Mouse (Mus musculus) splenic B cell, adult 2 months (primary cell): Measurements from ENCODE around the gene Arid1b.
"Not testable (repeated sequence)": the region's sequence is repeated elsewhere in the genome, so short reads cannot be mapped to it uniquely, and the experiment has no call there.

Experiments used
- DNase-seq: peaks from one replicate; pipeline ENCODE4 v3.0.0-alpha.2; 2011; ENCODE audit warnings: low read depth, low spot score
- H3K27me3 ChIP-seq: 2 replicates; pipeline ENCODE4 v1.6.1; 2012; ENCODE audit warnings: mild to moderate bottlenecking, low read length, moderate library complexity, mixed read lengths; ENCODE audit not compliant: control insufficient read depth, poor library complexity, insufficient read depth, severe bottlenecking
- H3K36me3 ChIP-seq: 2 replicates; pipeline ENCODE4 v1.6.1; 2012; ENCODE audit warnings: mild to moderate bottlenecking, low read length, moderate library complexity, mixed read lengths; ENCODE audit not compliant: control insufficient read depth, poor library complexity, insufficient read depth, severe bottlenecking

Arid1b gene

DNA sequence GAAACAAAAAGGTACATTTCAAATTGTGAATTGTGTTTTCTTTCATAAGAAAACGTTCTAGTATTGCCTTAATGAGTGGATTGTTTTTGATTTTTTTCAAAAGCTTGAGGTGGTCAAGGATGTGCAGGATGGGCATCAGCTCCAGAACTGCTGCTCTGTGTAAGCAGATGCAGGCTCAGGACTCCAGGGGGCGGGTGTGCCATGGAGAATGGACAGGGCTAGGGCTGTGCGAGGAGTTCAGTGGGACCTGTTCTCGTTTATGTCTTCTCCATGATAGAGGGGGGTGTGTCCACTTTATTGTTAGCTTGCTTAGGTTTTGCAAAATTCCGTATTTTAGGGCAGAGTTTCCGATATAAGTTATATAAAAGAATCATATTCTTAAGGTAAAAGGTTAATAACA lies 70.6 kb downstream of the Arid1b start:
- no peak for DNase-seq
- H3K36me3 ChIP-seq: no peaks in the 10 kb centered on the region

DNA sequence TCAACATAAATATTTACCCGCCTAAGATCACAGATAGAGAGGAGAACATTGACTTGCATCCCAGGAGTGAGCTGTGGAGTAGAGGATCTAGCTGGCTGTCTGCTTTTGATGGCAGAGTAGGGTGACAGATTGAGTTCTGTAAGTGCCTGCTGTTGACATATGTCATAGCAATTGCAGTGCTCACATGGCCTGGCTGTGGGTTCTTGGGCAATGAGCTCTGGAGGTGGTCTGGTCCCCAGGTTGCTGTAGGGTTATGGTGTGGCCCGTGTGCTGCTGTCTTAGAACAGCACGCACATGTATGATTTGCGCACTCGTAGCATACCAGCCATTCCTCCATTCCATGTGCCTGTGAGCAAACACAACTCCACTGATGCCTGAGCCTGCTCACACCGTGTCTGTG lies 71.1 kb downstream of the Arid1b start:
- H3K27me3 ChIP-seq: no peaks in the 10 kb centered on the region
- DNase-seq: no peak

More for the DNA sequence above, 70.6 kb downstream of the Arid1b start:
- no peaks in the 10 kb centered on the region for H3K27me3 ChIP-seq

DNA sequence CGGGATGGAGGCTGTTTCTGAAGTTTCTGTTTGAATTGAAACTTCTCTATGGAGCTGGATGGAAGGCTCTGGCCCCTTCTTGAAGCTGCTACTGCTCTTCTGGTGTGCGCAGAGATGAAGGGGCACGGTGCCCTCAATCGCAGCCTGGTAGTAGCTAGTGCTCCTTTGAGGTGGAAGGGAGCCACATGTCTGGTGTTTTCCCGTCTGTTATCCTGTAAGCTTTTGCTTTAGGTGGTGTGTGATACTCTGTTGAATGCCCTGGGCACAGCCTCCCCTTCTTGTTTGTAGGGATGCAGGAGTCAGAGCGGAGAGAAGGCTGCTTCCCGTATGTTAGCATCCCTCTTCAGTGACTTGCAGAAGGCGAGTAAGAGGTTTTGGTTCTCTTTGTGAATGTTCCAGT lies 72.7 kb downstream of the Arid1b start:
- H3K27me3 ChIP-seq: no peaks in the 10 kb centered on the region
- no peak for DNase-seq
- H3K36me3 ChIP-seq: no peaks in the 10 kb centered on the region

More for the DNA sequence above, 71.1 kb downstream of the Arid1b start:
- H3K36me3 ChIP-seq: no peaks in the 10 kb centered on the region

DNA sequence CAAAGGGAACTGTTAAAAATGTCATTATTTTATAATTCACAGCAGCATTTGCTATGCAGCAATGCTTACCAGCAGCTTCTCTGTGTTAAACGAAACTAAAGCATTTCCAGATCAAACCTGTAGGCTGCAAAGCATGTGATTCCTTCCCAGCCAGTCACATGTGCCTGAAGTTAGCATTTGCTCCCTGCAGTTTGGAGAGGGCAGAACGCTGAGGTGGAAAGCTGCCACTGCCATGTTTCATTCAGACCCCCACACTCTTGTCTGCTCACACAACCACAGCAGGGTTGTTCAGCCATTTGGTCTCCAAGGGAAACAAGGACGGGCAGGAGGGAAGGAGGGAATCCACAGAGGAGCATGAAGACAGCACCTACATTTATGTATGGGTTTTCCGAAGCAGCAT lies 73.1 kb downstream of the Arid1b start:
- no peaks in the 10 kb centered on the region for H3K27me3 ChIP-seq
- H3K36me3 ChIP-seq: no peaks in the 10 kb centered on the region
- no peak for DNase-seq

DNA sequence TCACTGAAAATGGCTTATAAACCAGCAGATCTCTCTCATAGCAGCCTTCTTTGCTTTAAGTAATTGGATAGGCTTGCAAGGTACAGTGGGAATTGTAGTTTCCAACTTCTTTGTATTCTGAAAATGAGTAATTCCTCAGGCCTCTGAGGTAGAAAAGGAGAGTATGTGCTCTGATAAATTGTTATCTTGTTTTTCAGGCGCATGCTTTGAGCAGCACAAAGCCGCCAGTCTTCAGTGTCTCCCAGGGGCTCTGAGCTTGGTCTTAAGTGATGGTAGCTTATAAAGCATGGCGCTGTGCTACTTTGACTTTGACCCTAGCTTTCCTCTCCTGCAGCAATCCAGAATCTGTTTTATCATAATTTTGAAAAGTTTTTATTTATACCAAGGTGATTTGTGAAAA lies 76.3 kb downstream of the Arid1b start:
- Histone ChIP-seq H3K27me3 (no peaks in the 10 kb centered on the region), H3K36me3 (no peaks in the 10 kb centered on the region)
- no peak for DNase-seq

DNA sequence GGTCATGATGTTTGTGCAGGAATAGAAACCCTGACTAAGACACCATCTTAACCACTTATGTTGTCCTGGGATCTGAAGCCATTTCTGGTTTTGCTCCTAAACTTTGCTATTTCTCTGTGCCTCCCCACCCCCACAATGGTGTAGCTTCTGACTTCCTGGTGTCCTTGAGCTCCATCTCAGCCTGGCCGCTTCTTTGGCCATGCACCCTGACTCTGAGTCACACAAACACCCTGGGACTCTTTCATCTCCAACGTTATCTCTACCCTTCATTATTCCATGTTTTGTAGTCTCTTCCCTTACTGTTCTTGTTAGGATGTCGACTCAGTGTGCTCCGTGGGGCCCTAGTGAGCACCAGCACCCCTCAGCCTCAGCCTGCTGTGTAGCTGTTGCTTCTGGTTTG lies 78.4 kb downstream of the Arid1b start:
- DNase-seq: no peak
- Histone ChIP-seq H3K27me3 (no peaks in the 10 kb centered on the region), H3K36me3 (no peaks in the 10 kb centered on the region)

DNA sequence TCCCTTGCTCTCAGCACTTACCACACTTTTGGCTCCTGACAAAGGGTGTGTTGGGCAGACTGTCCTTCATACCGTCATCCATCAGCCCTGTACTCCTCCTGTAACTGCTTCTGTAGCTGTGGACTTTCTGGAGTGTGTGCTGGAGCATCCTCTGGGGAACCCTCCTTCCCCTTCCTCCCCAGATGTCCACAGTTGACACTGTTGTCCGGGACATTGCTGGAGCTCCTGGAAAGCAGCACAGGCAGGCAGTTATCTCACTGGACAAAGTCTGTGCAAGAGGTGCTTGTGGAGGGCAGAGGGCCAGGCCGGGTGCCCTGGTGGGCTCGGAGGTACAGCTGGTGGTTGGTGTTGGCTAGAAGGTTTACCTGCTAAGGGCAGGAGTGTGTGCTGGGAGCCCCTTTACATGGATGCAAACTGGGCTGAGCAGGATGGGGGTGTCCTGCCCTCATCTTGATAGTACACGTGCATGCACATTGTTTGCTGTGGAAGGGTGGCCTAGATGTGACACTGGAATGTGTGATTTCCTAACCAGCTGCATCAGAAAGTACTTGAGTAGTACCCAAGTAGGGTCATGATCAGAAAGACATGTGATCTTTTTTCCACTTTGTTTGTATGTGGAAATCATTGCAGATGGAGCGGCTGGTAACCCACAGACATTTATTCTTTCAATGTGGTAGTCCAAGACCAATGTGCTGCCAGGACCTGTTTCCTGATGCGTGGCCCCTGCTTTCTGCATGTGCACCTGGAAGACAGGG lies 80.8 kb downstream of the Arid1b start:
- DNase-seq: no peak
- Histone ChIP-seq H3K36me3 (no peaks in the 10 kb centered on the region), H3K27me3 (no peaks in the 10 kb centered on the region)

DNA sequence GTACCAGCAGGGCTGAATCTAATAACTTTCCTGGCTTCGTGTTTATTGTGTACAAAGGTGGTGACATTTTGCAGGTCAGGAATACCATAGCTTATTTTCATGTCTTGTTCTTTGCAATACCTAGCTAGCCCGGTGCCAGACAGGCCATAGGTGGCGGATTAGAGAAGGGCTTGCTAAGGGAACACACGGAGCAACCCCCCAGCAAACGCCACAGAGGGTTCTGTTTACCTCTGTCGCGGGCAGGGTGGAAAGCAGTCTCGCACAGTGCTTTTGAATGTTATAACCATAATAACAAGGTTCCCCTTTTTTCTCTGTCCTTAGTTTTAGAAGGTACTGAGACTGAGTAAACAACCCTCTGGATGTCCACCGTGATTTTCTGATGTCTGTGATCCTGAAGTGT lies 83.9 kb downstream of the Arid1b start:
- Histone ChIP-seq H3K36me3 (no peaks in the 10 kb centered on the region), H3K27me3 (no peaks in the 10 kb centered on the region)
- peak; percentile 38 for DNase-seq

DNA sequence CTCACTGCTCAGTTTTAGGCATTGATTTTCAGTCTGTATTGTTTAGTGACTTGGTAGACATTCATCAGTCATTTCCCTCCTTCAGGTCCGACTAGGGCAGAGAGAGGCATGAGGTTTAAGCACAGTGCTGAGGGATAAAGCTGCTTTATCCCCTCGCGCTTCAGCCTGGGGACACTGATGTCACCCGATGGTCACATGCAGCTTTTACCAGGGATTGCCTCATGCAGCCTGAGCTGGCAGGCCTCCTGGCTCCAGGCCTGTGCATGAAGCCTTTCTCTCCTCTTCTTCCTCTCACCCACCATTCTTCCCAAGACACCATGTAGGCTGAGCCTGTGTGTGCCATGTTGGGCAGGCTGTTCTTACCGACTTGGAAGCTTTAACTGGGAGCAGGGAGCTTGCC lies 84.4 kb downstream of the Arid1b start:
- DNase-seq: no peak
- no peaks in the 10 kb centered on the region for H3K27me3 ChIP-seq
- no peaks in the 10 kb centered on the region for H3K36me3 ChIP-seq

DNA sequence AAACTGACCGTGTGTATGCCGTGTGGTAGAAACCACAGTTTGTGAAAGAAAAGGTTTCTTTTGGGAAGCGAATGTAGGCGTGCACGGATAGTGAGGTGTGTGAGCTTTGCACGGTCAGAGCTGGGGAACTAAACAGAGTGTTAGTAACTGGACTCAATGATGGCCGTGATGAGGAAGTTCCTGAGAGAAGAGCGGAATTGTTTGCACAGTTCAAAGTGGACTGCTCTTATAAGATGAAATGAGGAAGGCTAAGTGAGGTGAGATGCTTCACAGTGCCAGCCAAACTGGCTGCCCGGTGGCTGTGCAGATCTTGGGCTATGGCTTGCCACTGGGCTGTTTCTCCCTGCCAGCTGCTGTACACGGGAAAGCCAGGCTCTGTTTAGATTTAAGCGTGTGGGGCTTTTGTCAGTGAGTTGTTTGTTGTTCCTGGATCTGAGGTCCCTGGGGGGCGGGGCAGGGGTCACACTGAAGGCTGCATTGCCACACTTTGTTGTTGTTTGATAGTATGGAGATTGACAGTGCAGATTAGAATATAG lies 86.8 kb downstream of the Arid1b start:
- Histone ChIP-seq H3K27me3 (no peaks in the 10 kb centered on the region), H3K36me3 (no peaks in the 10 kb centered on the region)
- no peak for DNase-seq

DNA sequence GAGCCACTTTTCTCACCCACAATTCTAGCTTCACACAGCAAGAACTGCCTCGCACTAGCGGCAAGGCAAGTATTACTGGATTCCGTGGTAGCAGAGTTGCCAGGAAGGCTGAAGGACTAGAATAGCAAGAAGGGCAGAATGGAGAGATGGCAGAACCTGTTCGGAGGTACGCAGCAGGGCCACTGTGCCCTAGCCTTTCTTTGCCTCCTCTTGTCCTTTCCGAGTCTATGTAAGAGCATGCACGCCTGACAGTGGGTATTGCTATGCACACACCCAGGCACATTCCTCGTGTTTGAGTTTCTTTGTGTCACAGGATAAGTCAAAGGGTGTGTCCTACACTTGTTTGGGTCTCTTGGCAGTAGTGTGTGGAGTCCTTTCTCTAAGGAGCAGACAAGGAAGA lies 88.1 kb downstream of the Arid1b start:
- H3K27me3 ChIP-seq: no peaks in the 10 kb centered on the region
- no peak for DNase-seq

DNA sequence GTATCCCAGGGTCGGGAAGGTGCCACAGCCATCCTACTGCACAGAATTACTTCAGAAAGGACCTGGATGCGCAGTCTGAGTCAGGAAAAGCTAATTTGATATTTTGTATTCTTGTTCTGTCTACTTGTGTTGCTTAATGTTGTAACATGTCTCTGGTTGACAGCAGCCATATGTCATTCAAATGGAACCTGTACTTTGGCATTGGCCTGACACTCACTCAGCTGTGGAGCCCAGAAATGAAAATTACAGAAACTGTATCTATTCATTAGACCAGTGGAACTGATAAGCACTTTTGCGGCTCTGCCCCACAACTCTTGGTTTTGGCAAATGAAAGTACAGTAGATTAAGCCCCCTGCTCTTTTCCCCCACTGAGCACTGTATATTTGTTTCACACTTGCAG lies 89.4 kb downstream of the Arid1b start:
- DNase-seq: no peak
- Histone ChIP-seq H3K36me3 (no peaks in the 10 kb centered on the region), H3K27me3 (no peaks in the 10 kb centered on the region)

More for the DNA sequence above, 88.1 kb downstream of the Arid1b start:
- no peaks in the 10 kb centered on the region for H3K36me3 ChIP-seq

DNA sequence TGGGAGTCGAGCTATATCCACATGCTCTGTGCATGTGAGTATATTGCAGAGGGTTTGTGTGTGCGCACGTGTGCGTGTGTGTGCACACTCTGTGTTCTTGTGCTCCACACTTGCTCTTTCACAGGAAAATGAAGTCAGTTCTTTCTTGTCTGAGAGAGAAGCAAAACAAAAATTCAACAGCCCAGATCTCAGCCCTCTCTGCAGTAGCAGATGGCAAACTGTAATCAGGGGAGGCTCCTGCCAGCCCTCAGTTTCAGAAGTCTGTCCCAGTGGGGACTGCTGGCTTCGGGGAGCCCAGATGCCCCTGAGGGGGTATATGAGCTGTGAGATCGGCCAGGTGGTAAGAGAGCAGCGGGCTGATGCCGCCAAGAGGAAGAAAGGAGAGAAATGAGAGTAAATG lies 90.0 kb downstream of the Arid1b start:
- DNase-seq: peak; percentile 62
- H3K27me3 ChIP-seq: no peaks in the 10 kb centered on the region
- H3K36me3 ChIP-seq: no peaks in the 10 kb centered on the region

DNA sequence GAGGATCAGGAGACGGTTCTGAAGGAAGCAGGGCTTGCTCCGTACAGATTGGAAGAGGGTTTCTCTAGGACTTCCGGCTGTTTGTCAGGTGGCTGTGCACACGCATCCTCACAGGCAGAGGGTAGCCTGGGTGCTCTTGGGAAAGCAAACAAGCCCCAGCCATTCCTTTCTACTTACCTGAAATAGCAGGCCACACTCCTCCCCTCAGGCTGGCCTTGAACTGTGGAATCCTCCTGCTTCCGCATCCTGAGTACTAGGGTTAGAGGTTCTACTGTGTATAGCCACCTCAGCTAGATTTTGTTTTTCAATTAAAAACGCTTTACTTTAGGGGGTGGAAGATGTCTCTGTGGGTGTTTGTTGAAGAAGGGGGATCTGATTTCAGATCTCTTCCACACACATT lies 90.9 kb downstream of the Arid1b start:
- H3K36me3 ChIP-seq: no peaks in the 10 kb centered on the region
- no peaks in the 10 kb centered on the region for H3K27me3 ChIP-seq
- no peak for DNase-seq

DNA sequence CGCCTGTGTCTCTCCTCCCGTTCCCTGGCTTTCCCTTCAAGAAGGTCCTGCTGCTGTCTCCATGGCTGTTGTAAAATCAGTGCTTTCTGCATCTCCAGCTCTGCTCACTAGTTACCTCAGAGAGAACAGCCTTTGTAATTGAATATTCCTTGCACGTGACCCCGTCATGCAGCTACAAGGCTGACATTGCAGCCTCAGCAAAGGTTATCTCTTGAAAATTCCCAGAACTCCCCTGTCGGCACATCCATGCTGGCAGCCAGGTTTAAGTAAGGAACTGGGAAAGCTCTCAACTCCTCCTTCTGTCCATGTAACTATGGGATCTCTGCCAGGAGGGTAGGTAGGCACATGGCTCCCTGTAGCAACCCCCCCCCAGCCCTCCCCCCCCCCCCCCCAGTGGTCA lies 91.8 kb downstream of the Arid1b start:
- no peak for DNase-seq
- no peaks in the 10 kb centered on the region for H3K27me3 ChIP-seq
- no peaks in the 10 kb centered on the region for H3K36me3 ChIP-seq

DNA sequence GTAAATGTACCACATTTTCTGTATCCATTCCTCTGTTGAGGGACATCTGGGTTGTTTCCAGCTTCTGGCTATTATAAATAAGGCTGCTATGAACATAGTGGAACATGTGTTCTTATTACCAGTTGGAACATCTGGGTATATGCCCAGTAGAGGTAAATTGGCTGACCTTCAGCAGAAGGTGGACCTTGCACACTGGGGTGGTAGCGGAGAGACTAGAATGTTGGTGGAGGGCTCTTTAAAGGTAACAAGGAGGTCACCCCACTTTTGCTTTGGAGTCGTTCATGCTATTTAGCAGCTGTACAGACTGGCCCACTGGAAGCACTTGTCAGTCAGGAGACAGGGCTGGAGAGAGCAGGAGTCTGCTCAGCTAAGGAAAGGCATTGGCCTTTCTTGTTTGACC lies 94.1 kb downstream of the Arid1b start:
- not testable (repeated sequence) for DNase-seq, H3K36me3 ChIP-seq, H3K27me3 ChIP-seq
